Mouse (Mus musculus) limb, embryonic 14.5 days (tissue): ENCODE data around the gene Plekhm1. TPM values are rescaled to one million over a fixed set of nuclear protein-coding genes. Genes with fewer than 3 reads are reported as not detected.

Source experiments
- ATAC-seq: fragments of 200-750 bp; cut with Nextera tagmentation; 2 replicates; pipeline ENCODE4 v1.8.0; 2017; ENCODE audit warnings: low read depth, moderate number of reproducible peaks, moderate TSS enrichment; ENCODE audit not compliant: low FRiP score
- DNase-seq: peaks from one replicate; pipeline ENCODE4 v3.0.0-alpha.2; 2015; ENCODE audit warnings: low spot score
- H3K27ac ChIP-seq: fragments of 300-500 bp; sonication (generic); replicated peaks from 2 replicates; pipeline ENCODE4 v1.5.1; 2014; ENCODE audit warnings: low read depth, mild to moderate bottlenecking, low read length, moderate library complexity, mixed read lengths
- H3K27me3 ChIP-seq: fragments of 300-500 bp; sonication (generic); 2 replicates; pipeline ENCODE4 v1.6.1; 2014; ENCODE audit warnings: low read length, mixed read lengths; ENCODE audit not compliant: control insufficient read depth, insufficient read depth
- H3K36me3 ChIP-seq: fragments of 300-500 bp; sonication (generic); 2 replicates; pipeline ENCODE4 v1.6.1; 2014; ENCODE audit warnings: mild to moderate bottlenecking, low read length, moderate library complexity, mixed read lengths; ENCODE audit not compliant: control insufficient read depth, insufficient read depth
- H3K4me1 ChIP-seq: fragments of 300-500 bp; sonication (generic); 2 replicates; pipeline ENCODE4 v1.6.1; 2014; ENCODE audit warnings: antibody characterized with exemption, low read length, mixed read lengths; ENCODE audit not compliant: control insufficient read depth, insufficient read depth
- H3K4me2 ChIP-seq: fragments of 300-500 bp; sonication (generic); replicated peaks from 2 replicates; pipeline ENCODE4 v1.6.1; 2014; ENCODE audit warnings: low read depth, mild to moderate bottlenecking, low read length, moderate library complexity; ENCODE audit not compliant: severe bottlenecking
- H3K4me3 ChIP-seq: fragments of 300-500 bp; sonication (generic); replicated peaks from 2 replicates; pipeline ENCODE4 v1.5.1; 2014; ENCODE audit warnings: low read length
- H3K9ac ChIP-seq: fragments of 300-500 bp; sonication (generic); 2 replicates; pipeline ENCODE4 v1.6.1; 2014; ENCODE audit warnings: mild to moderate bottlenecking, low read depth, low read length, moderate library complexity; ENCODE audit not compliant: severe bottlenecking
- H3K9me3 ChIP-seq: fragments of 300-500 bp; sonication (generic); 2 replicates; pipeline ENCODE4 v1.6.1; 2016; ENCODE audit warnings: low read length; ENCODE audit not compliant: control insufficient read depth
- POLR2A ChIP-seq: fragments of 200-500 bp; IDR thresholded peaks from 2 replicates; pipeline ENCODE4 v1.8.0; 2012; ENCODE audit warnings: inconsistent platforms, mild to moderate bottlenecking, moderate library complexity, borderline replicate concordance; ENCODE audit not compliant: insufficient read depth, insufficient read length; ENCODE audit errors: extremely low read depth
- WGBS: fragments of 180-500 bp; shearing (Covaris S2); extraction: QIAGEN DNeasy Blood & Tissue Kit; methylation state at CpG from one replicate; pipeline ENCODE4 v1.1.7; 2014; 5-methylcytosine and 5-hydroxymethylcytosine counted together
- polyA plus RNA-seq, 2 experiments: library from polyadenylated mRNA; depleted of rRNA in 1 of 2; stranded (reverse) in 1 of 2; unstranded in 1 of 2; fragments of >200 nt; fragmentation: Nextera tagmentation in 1 of 2; extraction: Ambion mirVana in 1 of 2; gene quantifications; 2 replicates each; pipeline versions ENCODE4 v1.2.1 to v1.2.3; 2012 to 2014

Plekhm1 gene
- polyA plus RNA-seq, 2 experiments: 9.6 to 11.8 TPM

DNA sequence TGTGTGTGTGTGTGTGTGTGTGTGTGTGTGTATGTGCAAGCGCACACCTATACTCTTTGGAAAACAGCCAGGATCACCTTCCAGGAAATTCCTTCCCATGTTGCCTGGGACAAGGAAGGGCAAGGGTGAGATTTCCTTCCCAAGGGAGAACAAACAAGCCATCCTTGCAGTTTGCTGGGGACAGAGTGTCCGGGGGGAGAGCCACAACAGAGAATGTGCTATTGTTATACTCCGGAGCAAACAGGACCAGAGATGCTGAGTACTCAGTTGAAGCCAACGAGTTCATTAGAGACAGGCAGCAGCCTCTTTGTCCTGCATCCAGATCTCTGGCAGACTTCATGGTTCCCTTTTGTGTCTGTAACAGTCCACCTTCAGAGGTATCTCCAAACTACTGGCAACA, 54.2 kb downstream of the Plekhm1 start:
- no peaks in the 10 kb centered on the region for H3K9me3 ChIP-seq
- 67% methylated on average over 4 of the region's 4 CpGs for WGBS
- peaks cover 68% of the 10 kb centered on the region for H3K27me3 ChIP-seq
- no peak overlapping the region for H3K9ac ChIP-seq
- TF ChIP-seq POLR2A: no peak
- H3K4me1 ChIP-seq: peaks cover 18% of the 10 kb centered on the region
- no peak overlapping the region for H3K4me2 ChIP-seq
- no peak for DNase-seq
- no peak for ATAC-seq
- H3K36me3 ChIP-seq: no peaks in the 10 kb centered on the region
- no peak overlapping the region for H3K27ac ChIP-seq
- no peak overlapping the region for H3K4me3 ChIP-seq

DNA sequence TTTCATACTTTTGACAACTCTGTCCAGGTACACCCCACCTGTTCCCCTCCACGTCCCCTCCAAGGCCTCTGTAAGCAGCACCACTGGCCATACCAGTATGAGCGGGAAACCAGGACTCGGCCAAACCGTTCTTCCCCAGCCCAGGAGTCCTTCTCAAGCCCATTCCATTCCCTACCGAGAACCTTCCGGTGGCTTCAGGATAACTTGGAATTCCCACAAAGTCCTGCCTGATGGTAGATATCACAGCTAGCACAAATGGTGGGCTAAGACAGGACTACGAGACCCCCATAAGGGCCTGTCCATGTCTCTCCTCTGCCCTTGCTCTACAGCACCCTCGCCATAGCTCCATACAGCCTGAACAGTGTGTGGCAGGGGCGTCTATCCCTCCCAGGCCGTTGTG, 54.8 kb downstream of the Plekhm1 start:
- Histone ChIP-seq H3K4me1 (peaks cover 18% of the 10 kb centered on the region), H3K4me2 (no peak overlapping the region), H3K9ac (no peak overlapping the region), H3K27ac (no peak overlapping the region), H3K9me3 (no peaks in the 10 kb centered on the region), H3K36me3 (no peaks in the 10 kb centered on the region), H3K27me3 (peaks cover 62% of the 10 kb centered on the region), H3K4me3 (no peak overlapping the region)
- DNase-seq (no peak), ATAC-seq (no peak)
- TF ChIP-seq POLR2A: no peak
- 93% methylated on average over 10 of the region's 10 CpGs for WGBS

DNA sequence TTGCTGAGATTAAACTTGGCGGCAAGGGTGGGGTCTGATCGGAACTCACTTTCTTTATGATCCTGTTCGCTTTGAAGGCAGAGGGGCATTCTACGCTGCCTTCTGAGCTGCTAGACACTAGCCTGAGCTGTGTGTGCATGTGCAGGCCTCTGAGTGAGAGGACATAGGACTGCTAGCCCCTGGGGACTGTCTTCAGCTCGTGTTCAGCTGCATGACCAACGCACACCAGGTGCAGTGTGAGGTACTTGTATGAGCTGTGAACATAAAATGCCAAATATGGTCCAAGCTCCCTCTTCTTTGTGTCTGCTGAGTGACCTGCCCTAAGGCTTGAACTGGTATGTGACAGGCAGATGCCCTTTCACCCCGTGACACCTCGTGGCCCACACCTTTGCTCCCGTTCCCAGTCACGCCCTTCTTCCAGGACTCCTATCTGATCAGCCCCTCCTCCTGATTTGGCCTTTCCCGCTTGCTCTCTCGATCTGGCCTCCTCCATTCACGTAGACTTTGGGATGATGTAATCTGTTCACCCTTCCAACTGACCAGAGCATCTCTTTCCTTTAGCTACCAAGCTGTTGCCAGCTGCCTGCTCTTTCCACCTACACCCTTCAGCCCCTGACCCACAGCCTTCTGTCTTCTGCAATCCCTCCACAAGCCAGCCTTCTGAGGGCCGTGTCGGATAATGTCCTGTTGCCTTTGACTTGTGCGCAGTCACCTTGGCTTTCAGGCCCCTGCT, 55.4 kb downstream of the Plekhm1 start:
- peaks cover 56% of the 10 kb centered on the region for H3K27me3 ChIP-seq
- H3K27ac ChIP-seq: no peak overlapping the region
- no peak overlapping the region for H3K4me3 ChIP-seq
- no peak overlapping the region for H3K4me2 ChIP-seq
- 85% methylated on average over 16 of the region's 16 CpGs for WGBS
- no peak overlapping the region for H3K9ac ChIP-seq
- TF ChIP-seq POLR2A: no peak
- H3K4me1 ChIP-seq: peaks cover 12% of the 10 kb centered on the region
- H3K9me3 ChIP-seq: no peaks in the 10 kb centered on the region
- ATAC-seq (no peak), DNase-seq (no peak)
- H3K36me3 ChIP-seq: no peaks in the 10 kb centered on the region

DNA sequence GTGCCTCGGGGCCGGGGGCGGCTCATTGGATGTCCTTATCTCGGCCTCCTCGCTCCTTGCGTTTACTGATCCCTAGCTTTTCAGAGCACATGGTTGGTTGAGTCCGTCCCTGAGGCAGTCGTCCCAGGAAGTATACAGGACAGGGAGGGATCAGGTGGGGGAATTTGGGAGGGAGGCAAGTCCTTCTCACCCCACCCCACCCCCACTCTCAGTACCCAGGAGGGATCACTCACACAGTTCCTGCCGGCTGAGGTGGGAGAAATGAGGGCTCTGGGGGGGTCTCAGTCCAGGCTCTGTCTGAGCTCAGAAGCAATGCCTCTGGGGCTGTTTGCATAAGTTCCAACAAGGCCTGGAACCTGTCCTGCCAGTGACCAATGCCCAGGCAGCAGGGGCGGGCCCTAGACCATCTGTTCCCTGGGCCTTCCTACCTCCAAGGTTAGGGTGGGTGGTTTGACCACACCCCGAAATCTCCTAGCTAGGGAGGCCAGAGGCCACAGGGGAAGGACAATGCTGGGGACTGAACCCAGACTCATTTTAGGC, 56.4 kb downstream of the Plekhm1 start:
- DNase-seq (no peak), ATAC-seq (no peak)
- no peak for TF ChIP-seq POLR2A
- no peak overlapping the region for H3K4me3 ChIP-seq
- H3K27me3 ChIP-seq: peaks cover 46% of the 10 kb centered on the region
- H3K36me3 ChIP-seq: no peaks in the 10 kb centered on the region
- no peak overlapping the region for H3K9ac ChIP-seq
- no peak overlapping the region for H3K27ac ChIP-seq
- peak overlapping the region; percentile 4; the same call in 1 of the 2 replicates for H3K4me2 ChIP-seq
- H3K4me1 ChIP-seq: peaks cover 6% of the 10 kb centered on the region
- H3K9me3 ChIP-seq: no peaks in the 10 kb centered on the region
- WGBS: 17% methylated on average over 11 of the region's 11 CpGs

DNA sequence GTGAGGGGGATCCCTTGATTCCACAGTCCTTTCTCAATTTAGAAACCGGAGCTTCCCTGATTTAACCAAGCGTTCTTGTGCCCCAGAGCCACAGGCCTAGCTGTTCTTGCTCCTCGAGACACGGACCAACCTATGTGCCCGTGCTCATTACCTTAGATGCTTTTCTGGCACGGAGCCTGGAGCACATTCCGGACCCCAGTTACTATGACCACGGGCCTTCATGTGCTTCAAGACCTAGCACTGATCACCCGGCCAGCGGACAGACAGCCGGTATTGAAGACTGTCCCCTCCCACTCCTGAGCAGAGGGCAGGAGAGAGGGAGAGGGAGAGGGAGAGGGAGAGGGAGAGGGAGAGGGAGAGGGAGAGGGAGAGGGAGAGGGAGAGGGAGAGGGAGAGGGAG, 57.2 kb downstream of the Plekhm1 start:
- Histone ChIP-seq H3K4me1 (peaks cover 6% of the 10 kb centered on the region), H3K4me2 (no peak overlapping the region), H3K27ac (no peak overlapping the region), H3K36me3 (no peaks in the 10 kb centered on the region), H3K9me3 (no peaks in the 10 kb centered on the region), H3K4me3 (no peak overlapping the region), H3K9ac (no peak overlapping the region), H3K27me3 (peaks cover 39% of the 10 kb centered on the region)
- ATAC-seq: no peak; the same call in 1 of the 2 replicates
- no peak for TF ChIP-seq POLR2A
- 14% methylated on average over 11 of the region's 11 CpGs for WGBS
- DNase-seq: no peak
